Mouse (Mus musculus) G1E (cell line): ENCODE results near the gene Tnfsf14. TPM values are rescaled to one million over a fixed set of nuclear protein-coding genes. Genes with fewer than 3 reads are reported as not detected.

Experiments
- ATAC-seq: 2 replicates; pipeline ENCODE4 v1.8.0; 2016; ENCODE audit warnings: mild to moderate bottlenecking; ENCODE audit not compliant: insufficient number of reproducible peaks, poor library complexity, low FRiP score, severe bottlenecking; ENCODE audit errors: extremely low read depth
- DNase-seq: peaks from one replicate; pipeline ENCODE4 v3.0.0; 2012; ENCODE audit warnings: low spot score
- H3K27me3 ChIP-seq: 2 replicates; pipeline ENCODE4 v1.6.1; 2012; ENCODE audit warnings: mild to moderate bottlenecking, low read length, inconsistent platforms; ENCODE audit not compliant: insufficient read depth
- H3K36me3 ChIP-seq: replicated peaks from 2 replicates; pipeline ENCODE3; 2012; ENCODE audit warnings: mild to moderate bottlenecking, inconsistent platforms
- H3K4me1 ChIP-seq: 2 replicates; pipeline ENCODE4 v1.6.1; 2012; ENCODE audit warnings: low read depth, low read length, inconsistent platforms, mixed read lengths; ENCODE audit not compliant: insufficient read depth
- H3K4me3 ChIP-seq: 2 replicates; pipeline ENCODE4 v1.5.1; 2012; ENCODE audit warnings: low read depth, mild to moderate bottlenecking, inconsistent platforms, low read length, moderate library complexity, mixed read lengths
- H3K9me3 ChIP-seq: replicated peaks from 2 replicates; pipeline ENCODE4 v1.6.1; 2012; ENCODE audit warnings: inconsistent platforms
- CTCF ChIP-seq: IDR thresholded peaks from 2 replicates; pipeline ENCODE4 v1.5.1; 2012; ENCODE audit warnings: low read depth, low read length, inconsistent platforms, mixed read lengths
- GATA1 ChIP-seq: IDR thresholded peaks from 2 replicates; pipeline ENCODE4 v1.6.1; 2012; ENCODE audit warnings: borderline replicate concordance, low read length, inconsistent platforms, mixed read lengths
- GATA2 ChIP-seq: IDR thresholded peaks from 2 replicates; pipeline ENCODE4 v1.6.1; 2012; ENCODE audit warnings: low read depth, low read length, inconsistent platforms, borderline replicate concordance
- POLR2AphosphoS5 ChIP-seq: IDR thresholded peaks from 2 replicates; pipeline ENCODE4 v1.6.1; 2012; ENCODE audit warnings: low read depth, low read length, inconsistent platforms; ENCODE audit not compliant: insufficient replicate concordance
- TAL1 ChIP-seq: conservative IDR thresholded peaks from 2 replicates; pipeline ENCODE4 v1.6.1; 2012; ENCODE audit warnings: low read depth, low read length, inconsistent platforms, mixed read lengths
- polyA plus RNA-seq: library from polyadenylated mRNA; stranded (reverse); fragments of >175 nt; gene quantifications from 2 replicates; pipeline ENCODE4 v1.2.3, GENCODE M21; 2012
- total RNA-seq, 2 experiments: library from RNA; stranded (forward) in 1 of 2; stranded (reverse) in 1 of 2; fragments of 200-1000 nt in 1 of 2; fragments of >200 nt in 1 of 2; fragmentation: Nextera tagmentation in 1 of 2; gene quantifications; 2 replicates each; pipeline ENCODE4 v1.2.3; 2014 to 2017

Tnfsf14 gene
- total and polyA plus RNA-seq, 3 experiments: 0.05 to 0.55 TPM; not detected in 1

- no peaks in the 10 kb centered on the region for H3K36me3 ChIP-seq
- DNase-seq (no peak), ATAC-seq (no peak)
- no peak overlapping the region for H3K4me3 ChIP-seq
- no peaks in the 10 kb centered on the region for H3K9me3 ChIP-seq
- peaks cover 65% of the 10 kb centered on the region for H3K27me3 ChIP-seq
- H3K4me1 ChIP-seq: peaks cover 42% of the 10 kb centered on the region
- TF ChIP-seq GATA1: no peak
- no peak for TF ChIP-seq TAL1
- no peak for TF ChIP-seq POLR2AphosphoS5
- TF ChIP-seq GATA2: no peak
- TF ChIP-seq CTCF: no peak
These were observed 27.9 kb upstream of the Tnfsf14 start for GRCm38 (mm10) chr17:57221911-57222310.

DNA sequence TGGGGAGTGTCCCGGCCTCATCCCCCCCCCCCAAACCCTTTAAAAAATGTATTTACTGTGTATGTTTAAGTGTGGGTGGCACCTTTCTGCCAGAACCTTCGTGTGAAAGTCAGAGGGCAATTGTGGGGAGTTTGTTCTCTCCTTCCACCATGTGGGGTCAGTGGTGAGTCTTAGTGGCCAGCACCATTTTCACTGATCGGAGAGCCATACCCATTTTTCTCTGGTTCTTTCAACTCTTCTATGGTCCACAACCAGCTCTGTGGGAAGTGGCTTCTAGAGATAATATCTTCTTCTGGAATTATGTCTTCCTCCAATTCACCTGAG lies 25.9 kb upstream of the Tnfsf14 start:
- Histone ChIP-seq H3K27me3 (peaks cover 64% of the 10 kb centered on the region), H3K9me3 (no peaks in the 10 kb centered on the region), H3K36me3 (no peaks in the 10 kb centered on the region), H3K4me1 (peaks cover 45% of the 10 kb centered on the region), H3K4me3 (no peak overlapping the region)
- TF ChIP-seq TAL1 (no peak), CTCF (no peak), POLR2AphosphoS5 (no peak), GATA1 (no peak), GATA2 (no peak)
- no peak for DNase-seq
- no peak for ATAC-seq

DNA sequence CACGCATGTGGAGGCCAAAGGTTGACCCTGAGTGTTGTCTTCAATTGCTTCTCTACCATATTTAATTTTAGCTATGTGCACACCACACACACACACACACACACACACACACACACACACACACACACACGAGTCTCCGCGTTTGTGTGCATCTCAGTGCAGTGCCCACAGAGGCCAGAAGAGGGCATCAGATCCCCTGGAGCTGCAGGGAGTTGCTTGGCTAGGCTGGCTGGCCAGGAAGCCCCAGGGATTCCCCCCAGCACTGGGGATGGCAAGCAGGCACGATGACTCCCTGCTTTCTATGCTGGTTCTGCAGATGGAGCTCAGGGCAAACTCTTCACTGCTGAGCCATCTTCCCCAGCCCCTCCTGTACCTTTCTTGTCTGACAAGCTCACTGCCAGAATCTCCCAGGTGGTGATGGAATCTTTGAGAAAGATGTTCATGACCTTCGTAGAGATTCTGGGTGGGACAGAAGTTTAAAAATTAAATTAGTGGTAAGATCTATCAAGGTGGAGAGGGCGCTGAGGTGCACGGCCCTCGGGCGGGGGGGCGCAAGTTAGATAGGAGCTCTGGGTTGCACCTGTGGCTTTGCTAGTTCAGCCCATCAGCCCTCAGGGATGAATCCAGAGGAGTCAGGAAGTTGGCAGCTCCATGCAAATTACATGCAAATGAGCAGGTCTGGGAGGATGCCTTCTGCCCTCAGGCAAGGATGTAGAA lies 25.3 kb upstream of the Tnfsf14 start:
- ATAC-seq (no peak), DNase-seq (no peak)
- TF ChIP-seq CTCF: peak; percentile 57
- no peak for TF ChIP-seq POLR2AphosphoS5
- no peak for TF ChIP-seq TAL1
- TF ChIP-seq GATA1: no peak
- Histone ChIP-seq H3K4me3 (no peak overlapping the region), H3K36me3 (no peaks in the 10 kb centered on the region), H3K4me1 (peaks cover 45% of the 10 kb centered on the region), H3K27me3 (peaks cover 66% of the 10 kb centered on the region), H3K9me3 (no peaks in the 10 kb centered on the region)

DNA sequence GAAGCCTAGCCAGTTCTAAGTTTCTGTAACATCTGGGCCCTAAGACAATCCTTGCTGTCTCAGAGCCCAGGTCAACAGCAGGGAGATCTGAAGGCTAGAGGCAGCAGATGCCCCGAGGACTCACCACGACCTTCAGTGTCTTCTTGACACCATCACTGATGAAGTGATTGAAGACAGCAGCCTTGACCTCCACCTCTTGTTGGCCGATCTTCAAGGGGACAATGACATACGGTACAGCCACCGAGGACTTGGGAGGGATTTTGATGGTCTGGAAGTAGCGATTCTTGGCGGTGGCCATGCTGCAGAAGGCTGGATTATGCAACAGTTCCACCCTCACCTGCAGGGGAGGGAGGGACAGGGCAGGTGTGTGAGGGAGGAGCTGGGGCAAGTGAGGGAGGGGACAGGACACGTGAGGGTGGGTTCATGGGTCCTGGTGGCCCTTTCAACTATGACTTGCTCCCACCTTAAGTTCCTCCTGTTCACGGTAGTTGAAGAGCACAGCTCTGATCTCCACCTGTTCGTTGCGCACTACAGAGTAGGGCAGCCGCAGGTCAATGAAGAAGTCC lies 24.4 kb upstream of the Tnfsf14 start:
- no peak for TF ChIP-seq POLR2AphosphoS5
- TF ChIP-seq TAL1: no peak
- no peak for TF ChIP-seq CTCF
- no peak for TF ChIP-seq GATA1
- no peak for TF ChIP-seq GATA2
- DNase-seq (no peak), ATAC-seq (no peak)
- Histone ChIP-seq H3K4me3 (no peak overlapping the region), H3K27me3 (peaks cover 64% of the 10 kb centered on the region), H3K9me3 (no peaks in the 10 kb centered on the region), H3K36me3 (no peaks in the 10 kb centered on the region), H3K4me1 (peaks cover 36% of the 10 kb centered on the region)

DNA sequence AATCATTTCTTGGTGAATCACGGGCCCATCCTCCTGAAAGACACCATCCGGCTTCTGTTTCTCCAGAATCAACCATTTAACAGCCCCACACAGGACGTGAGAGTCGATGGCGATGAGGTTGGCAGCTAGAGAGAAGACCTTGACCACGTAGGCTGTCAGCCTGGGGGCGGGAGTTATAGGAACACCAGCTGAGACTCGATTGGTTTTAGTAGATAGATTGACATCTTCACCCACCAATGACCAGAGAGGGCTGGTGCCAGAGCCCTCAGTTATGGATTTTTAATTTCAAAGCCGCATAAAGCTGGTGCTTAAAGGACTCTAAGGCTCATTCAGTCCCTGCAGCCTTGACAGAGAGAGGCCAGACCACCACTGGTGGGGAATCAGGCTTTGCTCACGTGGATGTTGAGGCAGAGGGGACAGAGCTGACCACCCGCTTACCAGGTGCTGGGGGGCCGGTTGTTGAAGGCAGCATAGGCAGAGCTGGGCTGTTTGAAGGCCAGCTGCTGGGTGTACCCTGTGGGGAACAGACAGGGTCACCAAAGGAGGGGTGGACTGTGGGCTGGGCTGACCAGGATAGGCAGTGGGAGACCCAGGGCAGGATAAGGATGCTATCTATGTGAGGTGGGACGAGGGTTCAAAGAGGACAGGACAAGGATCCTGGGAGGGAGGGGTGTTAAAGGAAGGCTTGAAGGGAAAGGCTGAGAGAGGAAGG lies 20.9 kb upstream of the Tnfsf14 start:
- Histone ChIP-seq H3K27me3 (peaks cover 56% of the 10 kb centered on the region), H3K36me3 (no peaks in the 10 kb centered on the region), H3K4me3 (no peak overlapping the region), H3K4me1 (peaks cover 29% of the 10 kb centered on the region), H3K9me3 (no peaks in the 10 kb centered on the region)
- TF ChIP-seq GATA2: no peak
- TF ChIP-seq CTCF: no peak
- TF ChIP-seq TAL1: no peak
- TF ChIP-seq GATA1: no peak
- no peak for TF ChIP-seq POLR2AphosphoS5
- no peak for ATAC-seq
- no peak for DNase-seq

- peaks cover 26% of the 10 kb centered on the region for H3K4me1 ChIP-seq
- peaks cover 47% of the 10 kb centered on the region for H3K27me3 ChIP-seq
- no peak overlapping the region for H3K4me3 ChIP-seq
- ATAC-seq (no peak), DNase-seq (no peak)
- no peaks in the 10 kb centered on the region for H3K36me3 ChIP-seq
- TF ChIP-seq CTCF (no peak), TAL1 (no peak), POLR2AphosphoS5 (no peak), GATA1 (no peak), GATA2 (no peak)
- H3K9me3 ChIP-seq: no peaks in the 10 kb centered on the region
These were observed 17.5 kb upstream of the Tnfsf14 start for GRCm38 (mm10) chr17:57211501-57211900.
